Mouse (Mus musculus) lung, postnatal 0 days (tissue): ENCODE results near the gene Pam16.

Source experiments
- CTCF ChIP-seq: IDR thresholded peaks from 2 replicates; pipeline ENCODE4 v1.5.1; 2016; ENCODE audit warnings: antibody characterized with exemption, mild to moderate bottlenecking
- EP300 ChIP-seq: IDR thresholded peaks from 2 replicates; pipeline ENCODE4 v1.6.1; 2016; ENCODE audit warnings: antibody characterized with exemption, mild to moderate bottlenecking, control low read depth

- TF ChIP-seq EP300 = no peak
- TF ChIP-seq CTCF = no peak
Observed at GRCm38 (mm10) chr16:4670317-4670716, 45.5 kb upstream of the Pam16 start.
